Mouse (Mus musculus): Measurements from ENCODE around the gene 1700003E16Rik.

- TF ChIP-seq MAX (IDR thresholded peaks at IDR 0.05; ENCODE audit: low read length), result peak; percentile 66
- peak; percentile 56 for TF ChIP-seq NRF1 (IDR thresholded peaks at IDR 0.05; ENCODE audit: low read depth, low read length)
- TF ChIP-seq MXI1 (IDR thresholded peaks at IDR 0.05; ENCODE audit: low read depth, low read length), result peak; percentile 74; the same call in 1 of the 2 replicates
- no peak for TF ChIP-seq CTCF (conservative IDR thresholded peaks at IDR 0.05 in 1 of 2, IDR thresholded peaks at IDR 0.05 in 1 of 2; ENCODE audit: low read depth in 2 of 2, low read length in 2 of 2)
- TF ChIP-seq GABPA (IDR thresholded peaks at IDR 0.05; ENCODE audit: insufficient replicate concordance, low read depth, low read length), result no peak
- TF ChIP-seq ETS1 (conservative IDR thresholded peaks at IDR 0.05; ENCODE audit: low read depth, low read length), result no peak
- peak; percentile 39; the same call in 1 of the 2 replicates for TF ChIP-seq TCF12 (IDR thresholded peaks at IDR 0.05; ENCODE audit: low read depth, low read length)
- no peak for TF ChIP-seq EP300 (IDR thresholded peaks at IDR 0.05; ENCODE audit: low read length)
- peak; percentile 83 for TF ChIP-seq POLR2A (IDR thresholded peaks at IDR 0.05; ENCODE audit: low read depth, low read length)
- no peak for TF ChIP-seq PAX5 (IDR thresholded peaks at IDR 0.05; ENCODE audit: low read length)
- TF ChIP-seq ZC3H11A (IDR thresholded peaks at IDR 0.05; ENCODE audit: low read depth, low read length), result no peak
- 0 out of 2 replicates have a peak, but pooled peaks have one; percentile 32 for TF ChIP-seq MEF2A (IDR thresholded peaks at IDR 0.05; ENCODE audit: borderline replicate concordance, low read depth, low read length)
- no peak for TF ChIP-seq BHLHE40 (IDR thresholded peaks at IDR 0.05; ENCODE audit: low read depth, low read length)
Measured at GRCm38 (mm10) chr6:83120930-83121862, 35.0 kb upstream of the 1700003E16Rik start, which contains the start of gene Wbp1.
